Mouse (Mus musculus): Measurements from ENCODE around the gene Gm11444. TPM values are rescaled to one million over a fixed set of nuclear protein-coding genes. Genes with fewer than 3 reads are reported as not detected.

Gene Gm11444
- polyA plus RNA-seq, 1 experiment from 2014 or later = not detected

GRCm38 (mm10) chr11:85799456-85799855 lies 50.7 kb downstream of the Gm11444 start:
- Histone ChIP-seq H3K4me3 (ENCODE audit: low read length) (no peak overlapping the region), H3K4me2 (replicated peaks; ENCODE audit: low read depth, low read length) (no peak overlapping the region), H3K4me1 (ENCODE audit: control insufficient read depth, insufficient read depth, low read length) (peaks cover 16% of the 10 kb centered on the region), H3K9me3 (ENCODE audit: control insufficient read depth, low read length) (no peaks in the 10 kb centered on the region), H3K9ac (ENCODE audit: low read depth, low read length) (no peak overlapping the region), H3K36me3 (ENCODE audit: control insufficient read depth, insufficient read depth, low read length) (no peaks in the 10 kb centered on the region), H3K27ac (ENCODE audit: low read depth, low read length) (no peak overlapping the region), H3K27me3 (ENCODE audit: control insufficient read depth, insufficient read depth, low read length) (no peaks in the 10 kb centered on the region)
- no peak for ATAC-seq (ENCODE audit: low FRiP score, low TSS enrichment)
- 47% methylated on average over 4 of the region's 4 CpGs for whole genome bisulfite sequencing

Other genes starting within 250 kb of the Gm11444 start
- 18.2 and 19.8 TPM in 2 replicates for gene Tbx2, start 17.8 kb downstream of the Gm11444 start, polyA plus RNA-seq (2014; fragmentation: Nextera tagmentation; extraction: Ambion mirVana)
- gene Tbx4, start 36.1 kb upstream of the Gm11444 start, polyA plus RNA-seq (2014; fragmentation: Nextera tagmentation; extraction: Ambion mirVana) = 0.06 TPM in 1 of 2 replicates, not detected in the other

Measured in kidney, embryonic 14.5 days (tissue).